In the genomic region with DNA sequence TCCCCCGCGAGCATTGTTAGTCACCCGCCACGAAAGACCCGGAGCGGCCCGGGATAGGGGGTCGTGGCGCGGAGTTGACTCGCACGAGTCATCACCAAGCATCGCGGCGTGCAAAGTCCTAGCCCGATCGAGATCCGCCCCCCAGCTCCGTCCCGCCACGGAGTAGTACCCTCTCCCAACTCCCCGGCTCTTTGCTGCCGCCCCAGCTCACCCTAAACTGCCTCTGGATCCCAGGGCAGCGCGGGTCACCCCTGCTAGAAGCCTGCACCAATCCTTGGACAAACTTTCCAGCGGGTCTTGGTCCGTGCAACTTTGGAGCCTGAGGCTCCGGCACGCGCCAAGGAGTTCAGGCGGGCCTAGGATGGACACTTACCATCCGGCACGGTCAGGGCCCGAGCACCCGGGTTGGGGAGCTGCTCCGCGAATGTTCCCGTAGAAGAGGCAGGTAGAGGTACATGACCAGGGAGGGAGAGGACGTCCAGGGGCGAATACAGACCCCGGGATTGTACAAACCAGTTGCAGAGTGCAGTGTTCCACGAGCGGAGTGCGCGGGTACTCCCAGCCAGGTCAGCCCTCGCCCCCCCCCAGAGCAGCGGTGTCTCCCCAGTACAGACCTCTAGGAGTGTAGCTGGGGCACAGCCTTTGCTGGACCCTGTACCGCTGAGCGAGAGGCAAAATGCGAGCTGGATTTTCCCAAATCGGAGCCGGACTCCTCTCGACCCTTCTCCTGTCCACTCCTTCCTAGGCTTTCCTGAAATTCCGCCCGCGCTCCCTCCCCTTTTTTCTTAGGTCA, we compare ENCODE assay signal across 8 mouse cellular contexts. TPM values are rescaled to one million over a fixed set of nuclear protein-coding genes. Genes with fewer than 3 reads are reported as not detected.
A peak's percentile ranks its signal among the peaks of the same experiment; 100 is the strongest.
DNase-seq lines count a peak whose midpoint lies in the region; ATAC-seq lines count a peak whose summit lies in the region.

No protein-coding gene starts in this region.

- H3K27me3 ChIP-seq in heart, embryonic 11.5 days (ENCODE audit: control insufficient read depth, insufficient read depth, low read length), result no peaks in the 10 kb centered on the region

- H3K9me3 ChIP-seq in heart, embryonic 11.5 days (replicated peaks; ENCODE audit: control insufficient read depth, low read length), result no peaks in the 10 kb centered on the region

- under 1% methylated on average over 56 of the region's 56 CpGs for WGBS in heart, embryonic 11.5 days (ENCODE audit: insufficient replicate concordance)

- peak; percentile 28 for DNase-seq in 3T3-L1 (ENCODE audit: low read depth, low spot score)
- peak; percentile 6 for DNase-seq in T-cell, adult 2 months (ENCODE audit: low spot score)
- peak; percentile 86 for DNase-seq in embryo, embryonic 11 days
- peak; percentile 64 for DNase-seq in kidney, adult 9 months
- peak; percentile 55 for DNase-seq in lung, postnatal 14 days
- peak; percentile 91 for DNase-seq in retina, embryonic 14.5 days (ENCODE audit: low spot score)
- DNase-seq in layer of hippocampus, adult 9-11 months, result no peak

- H3K27ac ChIP-seq in heart, embryonic 11.5 days (ENCODE audit: low read depth, low read length), result peak overlapping the region; percentile 36; the same call in 1 of the 2 replicates

- H3K36me3 ChIP-seq in heart, embryonic 11.5 days (ENCODE audit: control insufficient read depth, insufficient read depth, low read length), result no peaks in the 10 kb centered on the region

- ATAC-seq in heart, embryonic 11.5 days (replicated peaks; ENCODE audit: insufficient number of reproducible peaks, low FRiP score, low TSS enrichment), result peak; percentile 70

- peak overlapping the region; percentile 97 for H3K4me2 ChIP-seq in heart, embryonic 11.5 days

- no peaks in the 10 kb centered on the region; the same call in 1 of the 2 replicates for H3K4me1 ChIP-seq in heart, embryonic 11.5 days (ENCODE audit: control insufficient read depth, insufficient read depth, low read length)

- H3K9ac ChIP-seq in heart, embryonic 11.5 days (ENCODE audit: low read depth, low read length), result peak overlapping the region; percentile 73

- peak overlapping the region; percentile 76 for H3K4me3 ChIP-seq in heart, embryonic 11.5 days (ENCODE audit: low read depth, low read length)

RNA-seq across cellular contexts. Expression of gene Tet1, which starts 21.8 kb away (rescaled TPM):
- polyA plus RNA-seq in heart, embryonic 11.5 days (2014; fragmentation: Nextera tagmentation; extraction: Ambion mirVana), result 25.9 and 32.6 TPM in 2 replicates

RNA-seq across cellular contexts. Expression of gene Slc25a16, which starts 33.4 kb away (rescaled TPM):
- 12.0 and 12.7 TPM in 2 replicates for polyA plus RNA-seq in heart, embryonic 11.5 days (2014; fragmentation: Nextera tagmentation; extraction: Ambion mirVana)

RNA-seq across cellular contexts. Expression of gene Dna2, which starts 59.8 kb away (rescaled TPM):
- polyA plus RNA-seq in heart, embryonic 11.5 days (2014; fragmentation: Nextera tagmentation; extraction: Ambion mirVana), result 25.6 and 26.2 TPM in 2 replicates
